Mouse (Mus musculus): ENCODE results near the gene 1700018B08Rik. TPM values are rescaled to one million over a fixed set of nuclear protein-coding genes. Genes with fewer than 3 reads are reported as not detected.

Gene 1700018B08Rik
- not detected in 2 replicates for polyA plus RNA-seq (2016; fragmentation: Nextera tagmentation; extraction: Ambion mirVana)

- H3K27me3 ChIP-seq = peaks cover 4% of the 10 kb centered on the region; the same call in 1 of the 2 replicates
- H3K4me2 ChIP-seq (replicated peaks) = no peak within 1 kb of the TSS
- H3K4me1 ChIP-seq = no peaks in the 10 kb centered on the region
- H3K9me3 ChIP-seq = no peaks in the 10 kb centered on the region
- H3K4me3 ChIP-seq = no peak within 1 kb of the TSS
- 0 out of 2 replicates have a peak, but pooled peaks cover 1% of the 10 kb centered on the region for H3K36me3 ChIP-seq
- WGBS = 83% methylated on average over 12 of the region's 12 CpGs
- H3K9ac ChIP-seq = no peak within 1 kb of the TSS; the same call in 1 of the 2 replicates
- no peak for ATAC-seq (ENCODE audit: insufficient number of reproducible peaks, insufficient read depth, low FRiP score, low TSS enrichment)
- H3K27ac ChIP-seq = no peak within 1 kb of the TSS
Measured at GRCm38 (mm10) chr8:121544276-121544785, at the start of gene 1700018B08Rik. 1700018B08Rik (minus strand) TSS chr8:121544320.

- Histone ChIP-seq H3K9ac (no peak overlapping the region), H3K4me3 (no peak overlapping the region), H3K9me3 (no peaks in the 10 kb centered on the region), H3K27ac (no peak overlapping the region), H3K27me3 (no peaks in the 10 kb centered on the region), H3K4me2 (replicated peaks) (no peak overlapping the region), H3K4me1 (peaks cover 24% of the 10 kb centered on the region), H3K36me3 (peaks cover 44% of the 10 kb centered on the region)
- 83% methylated on average over 5 of the region's 5 CpGs for WGBS
- no peak for ATAC-seq (ENCODE audit: insufficient number of reproducible peaks, insufficient read depth, low FRiP score, low TSS enrichment)
Measured at GRCm38 (mm10) chr8:121593293-121593692, 49.2 kb upstream of the 1700018B08Rik start.

- no peak for ATAC-seq (ENCODE audit: insufficient number of reproducible peaks, insufficient read depth, low FRiP score, low TSS enrichment)
- H3K36me3 ChIP-seq = peaks cover 29% of the 10 kb centered on the region
- H3K9ac ChIP-seq = peak overlapping the region; percentile 93
- no peaks in the 10 kb centered on the region for H3K9me3 ChIP-seq
- no peaks in the 10 kb centered on the region for H3K27me3 ChIP-seq
- H3K27ac ChIP-seq = peak overlapping the region; percentile 65; the same call in 1 of the 2 replicates
- peak overlapping the region; percentile 97 for H3K4me3 ChIP-seq
- peak overlapping the region; percentile 91 for H3K4me2 ChIP-seq (replicated peaks)
- WGBS = 14% methylated on average over 20 of the region's 20 CpGs
- peaks cover 24% of the 10 kb centered on the region for H3K4me1 ChIP-seq
Measured at GRCm38 (mm10) chr8:121591178-121592066, 47.3 kb upstream of the 1700018B08Rik start.

DNA sequence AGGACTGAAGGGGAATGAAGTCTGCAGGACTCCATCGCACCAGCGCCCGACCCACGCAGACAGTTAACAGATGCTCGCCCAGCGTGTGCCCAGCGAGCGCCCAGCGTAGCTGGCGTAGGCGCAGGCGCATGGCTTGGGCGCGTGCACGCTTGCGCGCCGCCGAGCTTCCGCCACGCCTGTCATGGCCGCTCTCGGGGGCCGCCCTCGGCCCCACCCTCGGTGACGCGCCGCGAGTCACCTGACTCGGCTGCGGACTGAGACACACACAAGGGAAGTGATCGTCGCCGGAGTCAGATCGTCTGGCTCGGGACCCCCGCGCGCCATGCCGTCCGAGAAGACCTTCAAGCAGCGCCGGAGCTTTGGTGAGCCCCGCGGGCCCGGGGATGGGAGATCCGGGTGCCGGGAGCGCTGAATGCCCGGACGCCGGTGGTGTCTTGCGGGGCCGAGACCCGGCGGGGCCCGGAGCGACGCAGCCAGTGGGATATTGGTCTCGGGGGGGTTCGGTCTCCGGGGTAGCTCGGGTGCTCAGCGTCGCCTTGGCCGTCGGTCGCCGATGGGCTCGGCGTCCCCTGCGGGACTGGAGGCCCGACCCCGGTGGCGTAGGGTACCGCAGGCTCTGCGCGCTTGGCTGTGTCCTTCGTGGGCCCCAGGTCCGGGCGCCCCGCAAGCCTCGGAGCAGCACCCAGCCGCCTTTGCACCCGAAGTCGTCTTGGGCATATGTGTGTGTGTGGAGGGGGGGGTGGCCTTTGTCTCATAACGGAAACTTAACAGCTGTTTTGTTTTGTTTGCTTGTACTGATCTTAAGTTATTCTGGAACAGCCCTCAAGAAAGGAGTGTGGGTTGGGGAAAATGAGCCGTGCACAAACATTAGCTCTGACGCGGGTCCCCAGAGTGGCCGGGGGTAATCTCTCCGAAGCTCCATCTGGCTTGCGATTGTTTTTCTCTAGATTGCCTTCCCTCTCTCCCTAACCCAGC lies 46.4 kb upstream of the 1700018B08Rik start, which contains the start of gene Map1lc3b:
Gene Map1lc3b (plus strand): TSS at position 159 of the 975 bp plus-strand sequence.
- no peaks in the 10 kb centered on the region for H3K9me3 ChIP-seq
- H3K27me3 ChIP-seq = no peaks in the 10 kb centered on the region
- peak within 1 kb of the TSS; percentile 97 for H3K4me3 ChIP-seq
- WGBS = under 1% methylated on average over 94 of the region's 94 CpGs
- H3K9ac ChIP-seq = peak within 1 kb of the TSS; percentile 93
- ATAC-seq (ENCODE audit: insufficient number of reproducible peaks, insufficient read depth, low FRiP score, low TSS enrichment) = peak; percentile 69
- H3K36me3 ChIP-seq = peaks cover 21% of the 10 kb centered on the region
- H3K27ac ChIP-seq = peak within 1 kb of the TSS; percentile 65
- H3K4me1 ChIP-seq = peaks cover 24% of the 10 kb centered on the region
- H3K4me2 ChIP-seq (replicated peaks) = peak within 1 kb of the TSS; percentile 91

DNA sequence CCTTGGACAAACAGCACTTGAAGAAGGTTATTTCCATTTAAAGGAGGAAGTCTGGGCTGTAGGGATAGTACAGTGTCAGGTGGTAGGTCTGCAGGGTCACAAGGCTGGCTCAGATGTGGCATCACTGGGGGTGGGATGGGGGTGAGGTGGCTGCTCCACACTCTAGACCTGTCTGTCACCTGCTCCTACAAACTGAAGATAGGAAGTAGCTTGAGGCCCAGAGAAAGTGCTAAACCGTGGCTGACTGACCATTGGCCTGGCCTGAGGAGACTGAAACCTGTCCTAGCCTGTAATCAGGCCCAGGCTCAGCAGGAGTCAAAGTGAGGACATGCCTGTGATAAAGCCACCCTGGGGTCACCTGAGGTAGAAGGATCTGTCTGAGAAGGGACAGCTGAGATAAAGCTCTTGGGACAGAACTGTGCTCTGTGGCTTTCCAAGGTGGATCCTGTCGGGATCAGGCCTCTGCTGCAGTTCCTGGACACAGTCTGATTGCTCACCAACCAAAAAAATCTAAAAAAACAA lies 45.1 kb upstream of the 1700018B08Rik start:
- no peak for ATAC-seq (ENCODE audit: insufficient number of reproducible peaks, insufficient read depth, low FRiP score, low TSS enrichment)
- Histone ChIP-seq H3K36me3 (peaks cover 11% of the 10 kb centered on the region), H3K4me1 (peaks cover 24% of the 10 kb centered on the region), H3K9ac (no peak overlapping the region), H3K27ac (peak overlapping the region; percentile 4; the same call in 1 of the 2 replicates), H3K27me3 (no peaks in the 10 kb centered on the region), H3K4me3 (no peak overlapping the region), H3K9me3 (no peaks in the 10 kb centered on the region), H3K4me2 (replicated peaks) (peak overlapping the region; percentile 91; the same call in 1 of the 2 replicates)
- 41% methylated on average over 2 of the region's 2 CpGs for WGBS

DNA sequence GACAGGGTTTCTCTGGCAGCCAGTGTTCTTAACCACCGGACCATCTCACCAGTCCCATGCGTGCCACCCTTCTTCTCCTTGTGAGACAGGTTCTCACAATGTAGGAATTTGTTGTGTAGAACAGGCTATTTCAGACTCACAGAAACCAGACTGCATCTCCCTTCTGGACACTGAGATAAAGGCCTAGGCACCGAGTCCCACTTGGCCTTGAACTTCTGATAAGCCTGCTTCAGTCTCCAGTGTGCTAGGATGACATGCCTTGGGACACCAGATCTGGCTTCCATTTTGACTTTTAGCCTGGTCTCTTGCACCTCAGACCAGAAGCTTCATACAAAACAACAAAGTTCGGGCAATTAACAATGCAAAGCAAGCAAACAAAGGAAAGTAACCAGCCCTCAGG lies 44.6 kb upstream of the 1700018B08Rik start:
- H3K27ac ChIP-seq = no peak overlapping the region
- WGBS = 82% methylated on average over 4 of the region's 4 CpGs

DNA sequence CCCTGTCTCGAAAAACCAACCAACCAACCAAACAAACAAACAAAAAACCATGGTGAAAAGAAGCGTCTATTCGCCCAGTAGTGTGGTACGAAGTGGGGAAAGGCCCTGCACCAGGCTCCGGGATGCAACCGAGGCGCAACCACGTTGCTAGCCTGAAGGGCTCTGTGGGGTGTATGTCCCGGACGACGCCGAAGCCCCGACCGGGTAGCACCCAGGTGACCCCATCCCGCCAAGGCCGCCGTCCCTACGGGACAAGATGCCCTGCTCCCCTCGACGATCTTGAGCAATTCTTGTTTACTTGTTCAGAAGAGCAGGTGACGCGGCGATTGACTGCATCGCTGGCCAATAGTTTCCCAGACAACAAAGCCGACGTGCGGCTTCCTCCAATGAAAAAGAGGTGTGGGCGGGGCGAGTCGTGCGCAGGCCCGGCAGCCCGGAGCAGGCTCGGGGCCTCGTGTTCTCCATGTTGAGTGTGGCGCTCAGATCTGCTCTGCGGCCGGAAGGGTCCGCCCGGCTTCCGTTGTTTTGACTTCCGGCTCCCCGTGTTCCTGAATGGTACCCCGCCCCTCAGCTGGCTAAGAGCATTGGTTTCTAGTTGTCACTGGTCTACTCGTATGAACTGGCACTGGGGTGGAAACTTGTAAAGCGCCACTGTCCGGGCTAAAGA lies 41.2 kb upstream of the 1700018B08Rik start:
- peak; percentile 91 for ATAC-seq (ENCODE audit: insufficient number of reproducible peaks, insufficient read depth, low FRiP score, low TSS enrichment)
- 2% methylated on average over 47 of the region's 47 CpGs for WGBS
- no peak overlapping the region for H3K27ac ChIP-seq

More for the DNA sequence above, 44.6 kb upstream of the 1700018B08Rik start:
- Histone ChIP-seq H3K36me3 (peaks cover 5% of the 10 kb centered on the region; the same call in 1 of the 2 replicates), H3K27me3 (no peaks in the 10 kb centered on the region), H3K9me3 (no peaks in the 10 kb centered on the region), H3K4me1 (peaks cover 24% of the 10 kb centered on the region), H3K4me2 (replicated peaks) (no peak overlapping the region), H3K4me3 (no peak overlapping the region), H3K9ac (no peak overlapping the region)
- ATAC-seq (ENCODE audit: insufficient number of reproducible peaks, insufficient read depth, low FRiP score, low TSS enrichment) = no peak

DNA sequence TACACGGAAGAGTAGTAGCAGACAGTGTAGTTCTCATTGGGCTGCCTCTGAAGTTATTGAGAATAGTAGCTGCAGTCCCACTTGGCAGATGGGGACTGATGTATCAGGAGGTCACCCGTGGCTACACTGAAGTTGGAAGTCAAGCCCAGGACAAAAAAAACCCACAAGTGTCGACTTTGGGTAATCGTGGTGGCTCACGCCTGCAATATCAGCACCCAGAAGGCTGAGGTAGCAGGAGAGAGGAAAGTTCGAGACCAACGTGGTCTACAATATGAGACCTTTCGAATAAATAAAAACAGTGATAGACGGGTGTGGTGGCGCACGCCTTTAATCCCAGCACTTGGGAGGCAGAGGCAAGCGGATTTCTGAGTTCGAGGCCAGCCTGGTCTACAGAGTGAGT lies 40.6 kb upstream of the 1700018B08Rik start:
- Histone ChIP-seq H3K27me3 (no peaks in the 10 kb centered on the region), H3K4me2 (replicated peaks) (peak overlapping the region; percentile 60), H3K9me3 (no peaks in the 10 kb centered on the region), H3K27ac (no peak overlapping the region), H3K9ac (peak overlapping the region; percentile 69; the same call in 1 of the 2 replicates), H3K36me3 (no peaks in the 10 kb centered on the region), H3K4me3 (peak overlapping the region; percentile 63), H3K4me1 (peaks cover 4% of the 10 kb centered on the region; the same call in 1 of the 2 replicates)
- no peak for ATAC-seq (ENCODE audit: insufficient number of reproducible peaks, insufficient read depth, low FRiP score, low TSS enrichment)
- 44% methylated on average over 13 of the region's 13 CpGs for WGBS

More for the DNA sequence above, 41.2 kb upstream of the 1700018B08Rik start:
- Histone ChIP-seq H3K9me3 (no peaks in the 10 kb centered on the region), H3K4me1 (peaks cover 6% of the 10 kb centered on the region; the same call in 1 of the 2 replicates), H3K4me2 (replicated peaks) (peak overlapping the region; percentile 60), H3K9ac (peak overlapping the region; percentile 69), H3K4me3 (peak overlapping the region; percentile 63), H3K36me3 (no peaks in the 10 kb centered on the region), H3K27me3 (no peaks in the 10 kb centered on the region)

DNA sequence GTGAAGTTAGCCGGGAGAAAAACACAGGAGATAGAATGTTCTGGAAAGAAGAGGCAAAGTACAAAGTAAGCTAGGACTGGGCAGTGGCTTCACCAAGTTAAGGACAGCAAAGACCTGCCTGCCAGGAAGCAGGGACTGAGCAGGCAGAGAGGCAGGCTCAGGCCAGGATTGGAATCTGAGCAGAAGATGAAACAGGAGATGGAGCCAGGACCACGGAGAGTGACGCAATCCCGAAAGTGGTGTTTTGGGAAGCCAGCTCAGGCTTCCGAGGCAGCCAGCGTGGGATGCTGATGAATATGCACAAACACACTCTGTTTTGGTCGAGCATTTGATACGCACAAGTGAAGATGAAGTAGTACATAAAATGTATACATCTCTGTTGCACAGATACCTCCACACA lies 39.5 kb upstream of the 1700018B08Rik start:
- 48% methylated on average over 8 of the region's 8 CpGs for WGBS
- no peaks in the 10 kb centered on the region for H3K4me1 ChIP-seq
- ATAC-seq (ENCODE audit: insufficient number of reproducible peaks, insufficient read depth, low FRiP score, low TSS enrichment) = no peak
- no peak overlapping the region for H3K4me2 ChIP-seq (replicated peaks)
- no peak overlapping the region for H3K4me3 ChIP-seq
- H3K27me3 ChIP-seq = no peaks in the 10 kb centered on the region
- no peaks in the 10 kb centered on the region for H3K36me3 ChIP-seq
- no peak overlapping the region for H3K9ac ChIP-seq
- H3K27ac ChIP-seq = no peak overlapping the region
- no peaks in the 10 kb centered on the region for H3K9me3 ChIP-seq

- Histone ChIP-seq H3K27me3 (no peaks in the 10 kb centered on the region), H3K9ac (no peak overlapping the region), H3K9me3 (no peaks in the 10 kb centered on the region), H3K4me1 (peaks cover 20% of the 10 kb centered on the region), H3K4me2 (replicated peaks) (no peak overlapping the region), H3K4me3 (no peak overlapping the region), H3K27ac (no peak overlapping the region), H3K36me3 (no peaks in the 10 kb centered on the region)
- ATAC-seq (ENCODE audit: insufficient number of reproducible peaks, insufficient read depth, low FRiP score, low TSS enrichment) = no peak
- 34% methylated on average over 9 of the region's 9 CpGs for WGBS
Measured at GRCm38 (mm10) chr8:121580465-121580864, 36.3 kb upstream of the 1700018B08Rik start.

Data from embryonic facial prominence, embryonic 12.5 days (tissue).